Mouse (Mus musculus) embryonic facial prominence, embryonic 14.5 days (tissue): ENCODE measurements around the gene Olfr263. TPM values are rescaled to one million over a fixed set of nuclear protein-coding genes. Genes with fewer than 3 reads are reported as not detected.

Experiments used
- ATAC-seq: fragments of 200-750 bp; cut with Nextera tagmentation; 2 replicates; pipeline ENCODE4 v1.8.0; 2017; ENCODE audit warnings: low read depth, moderate number of reproducible peaks, moderate TSS enrichment
- DNase-seq: peaks from one replicate; pipeline ENCODE4 v3.0.0-alpha.2; 2015; ENCODE audit warnings: low spot score
- H3K27ac ChIP-seq: fragments of 300-500 bp; sonication (generic); replicated peaks from 2 replicates; pipeline ENCODE4 v1.5.1; 2014; ENCODE audit warnings: low read depth, mild to moderate bottlenecking, low read length, moderate library complexity
- H3K27me3 ChIP-seq: fragments of 300-500 bp; sonication (generic); replicated peaks from 2 replicates; pipeline ENCODE4 v1.6.1; 2014; ENCODE audit warnings: low read length; ENCODE audit not compliant: control insufficient read depth, insufficient read depth
- H3K36me3 ChIP-seq: fragments of 300-500 bp; sonication (generic); 2 replicates; pipeline ENCODE4 v1.6.1; 2014; ENCODE audit warnings: low read length, mixed read lengths; ENCODE audit not compliant: control insufficient read depth, insufficient read depth
- H3K4me1 ChIP-seq: fragments of 300-500 bp; sonication (generic); 2 replicates; pipeline ENCODE4 v1.6.1; 2014; ENCODE audit warnings: antibody characterized with exemption, low read length; ENCODE audit not compliant: control insufficient read depth, insufficient read depth
- H3K4me2 ChIP-seq: fragments of 300-500 bp; sonication (generic); 2 replicates; pipeline ENCODE4 v1.6.1; 2014; ENCODE audit warnings: low read depth, mild to moderate bottlenecking, low read length, moderate library complexity, mixed read lengths
- H3K4me3 ChIP-seq: fragments of 300-500 bp; sonication (generic); 2 replicates; pipeline ENCODE4 v1.5.1; 2014; ENCODE audit warnings: low read depth, mild to moderate bottlenecking, low read length
- H3K9ac ChIP-seq: fragments of 300-500 bp; sonication (generic); 2 replicates; pipeline ENCODE4 v1.6.1; 2014; ENCODE audit warnings: low read depth, mild to moderate bottlenecking, low read length, moderate library complexity, mixed read lengths
- H3K9me3 ChIP-seq: fragments of 300-500 bp; sonication (generic); 2 replicates; pipeline ENCODE4 v1.6.1; 2016; ENCODE audit warnings: low read length; ENCODE audit not compliant: control insufficient read depth
- WGBS: fragments of 180-500 bp; shearing (Covaris S2); extraction: QIAGEN DNeasy Blood & Tissue Kit; methylation state at CpG from one replicate; pipeline ENCODE4 v1.1.7; 2014; 5-methylcytosine and 5-hydroxymethylcytosine counted together
- polyA plus RNA-seq: library from polyadenylated mRNA; unstranded; fragments of >200 nt; fragmentation: Nextera tagmentation; extraction: Ambion mirVana; gene quantifications from 2 replicates; pipeline ENCODE4 v1.2.1, GENCODE M21; 2014

Gene Olfr263
- polyA plus RNA-seq, 1 experiment from 2014 or later = 0.18 TPM

GRCm38 (mm10) chr13:21171600-21172150 is 42.2 kb downstream of the Olfr263 start:
- H3K9me3 ChIP-seq = no peaks in the 10 kb centered on the region
- H3K9ac ChIP-seq = peak overlapping the region; percentile 61
- ATAC-seq = 0 out of 2 replicates have a peak, but pooled peaks have one; percentile 24
- H3K27me3 ChIP-seq = no peaks in the 10 kb centered on the region
- no peaks in the 10 kb centered on the region for H3K36me3 ChIP-seq
- 0% methylated on average over 12 of the region's 12 CpGs for whole genome bisulfite sequencing
- peak overlapping the region; percentile 54 for H3K4me3 ChIP-seq
- H3K4me2 ChIP-seq = peak overlapping the region; percentile 97
- peak; percentile 87 for DNase-seq
- no peaks in the 10 kb centered on the region for H3K4me1 ChIP-seq
- no peak overlapping the region; the same call in 1 of the 2 replicates for H3K27ac ChIP-seq

GRCm38 (mm10) chr13:21172241-21173027 is 43.0 kb downstream of the Olfr263 start:
- H3K27me3 ChIP-seq = no peaks in the 10 kb centered on the region
- peak overlapping the region; percentile 97 for H3K4me2 ChIP-seq
- under 1% methylated on average over 16 of the region's 16 CpGs for WGBS
- peak overlapping the region; percentile 67 for H3K27ac ChIP-seq
- DNase-seq (peak; percentile 86), ATAC-seq (peak; percentile 64)
- no peaks in the 10 kb centered on the region for H3K4me1 ChIP-seq
- H3K36me3 ChIP-seq = no peaks in the 10 kb centered on the region
- peak overlapping the region; percentile 54 for H3K4me3 ChIP-seq
- H3K9ac ChIP-seq = peak overlapping the region; percentile 47; the same call in 1 of the 2 replicates
- H3K9me3 ChIP-seq = no peaks in the 10 kb centered on the region

DNA sequence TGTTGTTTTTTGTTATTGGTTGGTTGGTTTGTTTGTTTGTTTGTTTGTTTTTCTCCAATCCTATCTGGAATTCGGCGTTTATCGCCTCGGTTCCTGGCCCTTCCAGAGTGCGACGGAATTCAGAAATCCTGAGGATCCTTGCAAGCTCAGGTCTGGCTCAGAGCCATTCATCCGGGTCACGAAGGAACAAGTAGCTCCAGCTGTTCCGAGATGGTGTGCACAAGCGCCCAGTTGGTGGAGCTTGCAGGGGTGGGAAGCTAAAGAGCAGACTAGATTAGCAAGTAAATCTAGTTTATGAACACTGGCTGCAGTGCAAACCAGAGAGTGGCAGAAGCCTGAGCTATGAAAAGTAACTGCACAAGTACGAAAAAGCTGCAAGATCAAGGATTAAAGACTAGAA is 43.6 kb downstream of the Olfr263 start:
- Histone ChIP-seq H3K4me2 (peak overlapping the region; percentile 97), H3K4me3 (peak overlapping the region; percentile 54), H3K27me3 (no peaks in the 10 kb centered on the region), H3K27ac (peak overlapping the region; percentile 67), H3K9me3 (no peaks in the 10 kb centered on the region), H3K36me3 (no peaks in the 10 kb centered on the region), H3K9ac (peak overlapping the region; percentile 47), H3K4me1 (no peaks in the 10 kb centered on the region)
- ATAC-seq (peak; percentile 64), DNase-seq (peak; percentile 97)
- WGBS = under 1% methylated on average over 11 of the region's 11 CpGs

DNA sequence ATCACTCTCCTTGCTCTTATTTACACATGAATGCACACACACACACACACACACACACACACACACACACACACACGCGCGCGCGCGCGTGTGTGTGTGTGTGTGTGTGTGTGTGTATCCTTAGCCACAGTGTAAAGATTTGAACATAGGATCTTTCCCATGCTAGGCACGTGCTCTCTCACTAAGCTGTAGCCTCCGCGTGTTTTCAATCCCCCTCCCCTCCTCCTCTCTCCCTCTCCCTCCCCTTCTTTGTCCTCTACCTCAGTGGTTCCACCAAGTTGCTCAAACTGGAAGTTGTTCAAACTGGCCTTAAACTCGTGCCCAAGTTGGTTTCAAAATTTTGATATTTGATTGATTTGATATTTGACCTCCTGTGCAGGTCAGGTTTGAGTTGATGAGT is 47.3 kb downstream of the Olfr263 start:
- peaks cover 2% of the 10 kb centered on the region; the same call in 1 of the 2 replicates for H3K36me3 ChIP-seq
- no peaks in the 10 kb centered on the region for H3K9me3 ChIP-seq
- H3K4me2 ChIP-seq = no peak overlapping the region
- H3K4me3 ChIP-seq = no peak overlapping the region
- no peak overlapping the region for H3K9ac ChIP-seq
- WGBS = 66% methylated on average over 11 of the region's 11 CpGs
- ATAC-seq (no peak), DNase-seq (no peak)
- H3K27me3 ChIP-seq = no peaks in the 10 kb centered on the region
- peaks cover 11% of the 10 kb centered on the region for H3K4me1 ChIP-seq
- H3K27ac ChIP-seq = no peak overlapping the region

DNA sequence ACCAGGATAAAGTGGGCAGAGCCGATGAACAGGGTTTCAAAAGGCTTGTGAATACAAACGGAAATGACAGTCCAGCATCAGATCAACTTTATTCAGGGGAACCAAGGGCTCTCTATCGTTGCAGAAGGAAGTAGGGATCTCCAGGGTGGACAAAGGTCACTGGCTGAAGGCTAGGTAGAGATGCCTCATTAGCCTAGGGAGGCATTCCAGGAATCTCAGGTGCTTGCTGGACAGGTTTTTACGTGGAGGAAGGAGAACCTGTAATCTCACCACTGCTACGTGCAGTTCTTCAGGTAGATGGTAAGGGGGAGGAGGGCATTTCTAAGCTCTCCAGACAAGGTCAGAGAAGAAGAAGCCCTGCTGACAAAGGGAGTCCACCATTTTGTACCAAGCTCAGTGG is 48.2 kb downstream of the Olfr263 start:
- ATAC-seq (no peak), DNase-seq (peak; percentile 39)
- H3K4me2 ChIP-seq = no peak overlapping the region
- H3K36me3 ChIP-seq = peaks cover 11% of the 10 kb centered on the region
- H3K27ac ChIP-seq = no peak overlapping the region
- no peaks in the 10 kb centered on the region for H3K27me3 ChIP-seq
- WGBS = 46% methylated on average over 5 of the region's 5 CpGs
- peaks cover 16% of the 10 kb centered on the region for H3K4me1 ChIP-seq
- H3K9ac ChIP-seq = no peak overlapping the region
- no peak overlapping the region for H3K4me3 ChIP-seq
- H3K9me3 ChIP-seq = no peaks in the 10 kb centered on the region

DNA sequence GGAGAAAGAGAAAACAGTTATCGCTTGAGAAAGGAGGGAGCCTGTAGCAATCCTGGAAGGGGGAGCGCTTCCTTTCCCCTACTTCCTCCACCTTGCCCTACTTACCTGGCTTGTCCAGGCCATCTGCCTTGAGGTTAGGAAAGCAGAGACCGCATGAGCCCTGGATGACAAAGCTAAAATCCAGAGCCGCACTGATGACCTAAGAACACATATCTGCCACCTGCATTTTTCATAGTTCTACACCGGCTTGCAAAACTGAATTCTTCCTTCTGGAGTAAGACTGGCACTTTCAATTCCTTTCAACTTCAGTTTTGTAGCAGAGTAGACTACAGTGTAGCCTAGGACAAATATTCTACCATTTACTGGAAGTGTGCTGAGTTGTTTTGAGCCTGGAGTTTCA is 48.9 kb downstream of the Olfr263 start:
- H3K36me3 ChIP-seq = peaks cover 18% of the 10 kb centered on the region
- WGBS = 83% methylated on average over 5 of the region's 5 CpGs
- no peak for DNase-seq
- H3K4me1 ChIP-seq = peaks cover 16% of the 10 kb centered on the region
- no peak overlapping the region for H3K4me2 ChIP-seq
- no peaks in the 10 kb centered on the region for H3K9me3 ChIP-seq
- no peaks in the 10 kb centered on the region for H3K27me3 ChIP-seq
- H3K27ac ChIP-seq = no peak overlapping the region
- H3K9ac ChIP-seq = no peak overlapping the region
- no peak overlapping the region for H3K4me3 ChIP-seq
- ATAC-seq = no peak

- ATAC-seq = peak; percentile 24
Measured at GRCm38 (mm10) chr13:21179367-21179723, 49.9 kb downstream of the Olfr263 start, which contains the start of gene Trim27. TSS of gene Trim27 (plus strand) at chr13:21179445.

DNA sequence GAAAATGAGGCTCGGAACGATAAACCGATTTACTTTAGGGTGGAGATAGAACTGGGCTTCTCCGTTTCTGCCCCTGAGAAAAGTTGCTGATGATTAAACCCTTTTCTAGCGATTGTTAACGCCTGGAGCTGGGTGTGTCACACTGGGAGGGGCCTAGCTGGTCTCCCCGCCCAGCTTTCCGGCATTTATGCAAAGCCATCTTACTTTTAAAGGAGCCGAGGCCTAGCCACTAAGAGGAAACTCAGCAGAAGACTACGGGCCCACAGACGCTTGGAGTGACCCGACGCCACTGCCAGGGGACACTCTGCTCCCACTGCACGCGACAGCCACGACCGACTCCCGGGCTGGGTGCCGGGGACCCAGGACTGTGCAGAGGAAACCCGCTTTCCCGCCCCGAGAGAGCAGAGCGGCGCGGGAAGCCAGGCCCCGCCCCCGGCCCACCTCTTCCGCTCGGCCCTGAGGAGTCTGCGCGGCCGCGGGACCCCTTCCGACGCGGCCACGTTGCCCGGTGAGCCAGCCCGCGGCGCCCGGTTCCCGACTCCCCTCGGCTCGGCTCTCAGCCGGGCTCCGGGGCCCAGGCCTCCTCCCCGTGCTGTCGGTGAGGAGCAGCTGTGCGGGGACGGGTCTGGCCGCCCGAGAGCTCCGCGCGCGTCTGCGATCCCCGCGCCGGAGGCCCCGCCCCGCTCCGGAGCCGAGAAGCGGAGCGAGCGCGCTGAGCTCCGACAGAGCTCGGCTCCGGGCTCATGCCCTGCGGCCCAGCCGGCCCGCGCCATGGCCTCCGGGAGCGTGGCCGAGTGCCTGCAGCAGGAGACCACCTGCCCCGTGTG is 50.5 kb downstream of the Olfr263 start:
- under 1% methylated on average over 32 of the region's 80 CpGs for WGBS
- ATAC-seq = peak; percentile 95
- H3K27ac ChIP-seq = peak overlapping the region; percentile 96

More at GRCm38 (mm10) chr13:21179367-21179723, 49.9 kb downstream of the Olfr263 start, which contains the start of gene Trim27:
- Histone ChIP-seq H3K9ac (peak within 1 kb of the TSS; percentile 94), H3K27me3 (no peaks in the 10 kb centered on the region), H3K4me1 (peaks cover 16% of the 10 kb centered on the region), H3K4me2 (peak within 1 kb of the TSS; percentile 86), H3K9me3 (no peaks in the 10 kb centered on the region), H3K36me3 (peaks cover 28% of the 10 kb centered on the region), H3K4me3 (peak within 1 kb of the TSS; percentile 99), H3K27ac (peak within 1 kb of the TSS; percentile 96)
- no peak for DNase-seq
- 0% methylated on average over 14 of the region's 15 CpGs for WGBS

More for the DNA sequence above, 50.5 kb downstream of the Olfr263 start:
- Histone ChIP-seq H3K4me3 (peak overlapping the region; percentile 99), H3K4me2 (peak overlapping the region; percentile 86), H3K27me3 (no peaks in the 10 kb centered on the region), H3K9me3 (no peaks in the 10 kb centered on the region), H3K4me1 (peaks cover 16% of the 10 kb centered on the region), H3K9ac (peak overlapping the region; percentile 94), H3K36me3 (peaks cover 34% of the 10 kb centered on the region)
- peak; percentile 97 for DNase-seq
